Mouse (Mus musculus) effector memory CD4-positive, alpha-beta T cell, adult 5 months (primary cell): ENCODE measurements around the gene Pdia4. TPM values are rescaled to one million over a fixed set of nuclear protein-coding genes. Genes with fewer than 3 reads are reported as not detected.

Experiments
- polyA plus RNA-seq: library from polyadenylated mRNA; unstranded; fragments of 100-300 nt; shearing (Covaris generic); gene quantifications from one replicate; pipeline ENCODE4 v1.2.1, GENCODE M21; 2017

Pdia4 gene
- polyA plus RNA-seq = 68.8 TPM

DNA sequence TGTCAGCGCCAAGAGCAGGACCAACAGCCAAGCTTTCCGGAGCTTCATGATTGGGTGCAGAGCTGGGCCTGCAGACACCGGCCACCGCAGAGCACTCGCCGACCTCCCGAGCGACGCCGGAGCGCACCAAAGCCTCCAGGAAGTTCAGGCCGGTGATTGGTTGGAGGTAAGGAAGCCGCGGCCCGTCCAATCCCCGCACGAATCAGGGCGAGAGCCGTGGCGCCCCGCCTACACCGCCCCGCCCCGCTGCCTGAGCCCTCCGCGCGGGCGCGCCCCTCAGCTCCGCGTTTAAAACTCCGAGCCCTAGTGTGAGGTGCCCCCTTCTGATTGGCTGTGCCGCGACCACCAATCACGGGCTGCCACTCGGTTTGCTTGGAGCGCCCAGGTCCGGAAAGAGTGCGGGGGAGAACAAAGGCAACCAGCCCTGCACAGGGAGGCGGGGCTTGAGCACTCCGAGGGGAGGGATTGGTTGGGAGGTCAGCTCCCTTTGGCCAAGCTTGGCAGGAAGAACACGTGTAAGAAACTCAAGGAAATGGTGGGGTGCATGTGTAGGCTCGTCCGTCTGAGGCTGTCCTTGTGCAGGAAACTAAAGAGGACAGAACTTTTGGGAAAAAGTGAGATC is at the start of gene Pdia4:
Gene Pdia4, minus strand, starts transcription at position 174 of the 622 bp plus-strand sequence.

DNA sequence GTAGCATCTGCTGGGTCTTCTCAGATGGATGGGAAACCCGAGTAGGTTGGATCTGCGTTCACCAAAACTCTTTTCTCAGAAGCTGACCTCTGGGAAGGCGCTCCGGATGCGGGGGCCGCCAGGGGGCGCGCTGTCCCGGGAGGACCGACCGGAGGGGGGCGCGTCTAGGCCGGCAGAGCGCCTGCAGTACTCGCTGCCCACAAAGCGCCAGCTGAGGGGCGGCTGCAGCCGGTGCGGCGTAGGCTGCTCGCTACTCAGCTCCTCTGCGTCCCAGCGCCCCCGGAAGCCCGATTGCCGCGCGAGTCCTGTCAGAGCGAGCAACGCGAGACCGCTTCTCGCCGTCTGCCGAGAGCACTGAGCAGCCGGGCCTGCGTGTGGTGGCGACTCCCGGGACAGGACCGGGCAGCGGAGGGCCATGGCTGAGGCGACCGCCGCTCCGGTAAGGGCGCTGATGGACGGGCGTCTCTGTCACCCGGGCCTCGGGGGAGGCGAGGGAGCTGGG is 22.3 kb upstream of the Pdia4 start, which contains the start of gene Zfp398:
Gene Zfp398, plus strand, starts transcription at position 180 of the 502 bp plus-strand sequence.

DNA sequence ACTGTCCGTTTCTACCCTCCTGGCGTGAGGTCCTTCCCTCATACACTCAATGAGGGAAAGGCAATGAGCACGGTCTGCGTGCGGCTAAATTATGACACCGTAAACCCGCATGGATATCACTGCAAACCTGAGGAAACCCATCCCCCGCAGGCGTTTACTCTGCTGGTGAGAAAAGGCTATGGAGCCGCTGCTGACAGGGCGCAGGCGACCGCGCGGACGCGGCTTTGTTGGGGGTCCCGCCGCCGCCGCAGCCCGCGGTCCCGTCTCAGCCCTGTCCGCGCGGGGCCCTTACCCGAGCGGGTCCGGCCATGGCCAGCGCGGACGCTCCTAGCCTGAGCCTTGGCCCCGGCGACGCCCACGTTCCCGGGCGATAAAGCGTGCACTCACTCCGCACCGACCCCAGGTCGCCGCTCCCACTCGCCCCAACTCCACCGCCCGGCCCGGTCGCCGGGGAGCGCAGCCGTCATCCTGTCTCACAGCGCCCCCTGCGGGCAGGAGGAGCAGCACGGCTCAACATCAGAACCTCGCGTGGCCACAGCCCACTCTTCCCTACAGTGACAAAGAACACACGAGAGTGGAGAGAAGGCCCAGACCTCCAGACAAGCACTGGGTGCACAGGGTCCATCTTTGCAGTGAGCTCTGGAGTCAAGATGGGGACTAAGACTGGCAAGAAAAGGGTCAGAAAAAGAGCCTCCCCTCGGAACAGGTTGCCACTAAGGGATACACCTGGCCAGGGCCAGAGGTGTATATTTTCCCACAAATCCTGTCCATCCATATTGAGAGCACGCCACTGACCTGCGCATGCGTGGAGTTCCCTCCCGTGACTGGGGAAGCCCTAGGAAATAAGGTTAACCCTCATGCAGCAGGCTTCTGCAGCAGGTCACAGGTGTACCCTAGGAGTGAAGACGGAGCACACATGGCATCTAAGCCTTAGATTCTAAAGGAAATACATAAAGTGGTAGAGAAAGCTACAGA is 17.2 kb upstream of the Pdia4 start, which contains the start of gene Zfp786:
Gene Zfp786, minus strand, starts transcription at position 764 of the 975 bp plus-strand sequence.

Other genes starting within 250 kb of the Pdia4 start
- 42.5 TPM for gene Ezh2, start 218.1 kb downstream of the Pdia4 start, polyA plus RNA-seq
- gene Zfp786, start 17.4 kb upstream of the Pdia4 start, polyA plus RNA-seq = not detected
- gene Zfp398, start 22.2 kb upstream of the Pdia4 start, polyA plus RNA-seq = 15.6 TPM
- 4.3 TPM for gene Zfp282, start 63.8 kb upstream of the Pdia4 start, polyA plus RNA-seq
- gene Zfp212, start 107.0 kb upstream of the Pdia4 start, polyA plus RNA-seq = 36.3 TPM
- gene Zfp956, start 140.0 kb upstream of the Pdia4 start, polyA plus RNA-seq = 26.3 TPM
- gene Zfp777, start 235.5 kb upstream of the Pdia4 start, polyA plus RNA-seq = 34.0 TPM